Mouse (Mus musculus): ENCODE results near the gene Cilp.
"Not testable (repeated sequence)": the region's sequence is repeated elsewhere in the genome, so short reads cannot be mapped to it uniquely, and the experiment has no call there.

Cilp gene

GRCm38 (mm10) chr9:65247502-65248376 lies 17.2 kb upstream of the Cilp start:
- DNase-seq (ENCODE audit: low read depth, low spot score) = no peak

GRCm38 (mm10) chr9:65248377-65248690 lies 16.6 kb upstream of the Cilp start:
- DNase-seq (ENCODE audit: low read depth, low spot score) = no peak

- DNase-seq (ENCODE audit: low read depth, low spot score) = no peak
Observed at GRCm38 (mm10) chr9:65252026-65252425, 13.0 kb upstream of the Cilp start.

GRCm38 (mm10) chr9:65255906-65256600 lies 8.9 kb upstream of the Cilp start:
- no peak for DNase-seq (ENCODE audit: low read depth, low spot score)

- DNase-seq (ENCODE audit: low read depth, low spot score) = no peak
Observed at GRCm38 (mm10) chr9:65257218-65257910, 7.6 kb upstream of the Cilp start.

- no peak for DNase-seq (ENCODE audit: low read depth, low spot score)
Observed at GRCm38 (mm10) chr9:65259366-65259765, 5.6 kb upstream of the Cilp start.

GRCm38 (mm10) chr9:65261591-65262230 lies 3.3 kb upstream of the Cilp start:
- no peak for DNase-seq (ENCODE audit: low read depth, low spot score)

GRCm38 (mm10) chr9:65262641-65263120 lies 2.3 kb upstream of the Cilp start:
- no peak for DNase-seq (ENCODE audit: low read depth, low spot score)

- DNase-seq (ENCODE audit: low read depth, low spot score) = no peak
Observed at GRCm38 (mm10) chr9:65267742-65268515, 2.9 kb downstream of the Cilp start.

GRCm38 (mm10) chr9:65273048-65273809 lies 8.2 kb downstream of the Cilp start:
- DNase-seq (ENCODE audit: low read depth, low spot score) = no peak

GRCm38 (mm10) chr9:65273873-65274272 lies 8.9 kb downstream of the Cilp start:
- DNase-seq (ENCODE audit: low read depth, low spot score) = no peak

GRCm38 (mm10) chr9:65274851-65275250 lies 9.9 kb downstream of the Cilp start:
- not testable (repeated sequence) for DNase-seq (ENCODE audit: low read depth, low spot score)

GRCm38 (mm10) chr9:65275810-65276530 lies 11.0 kb downstream of the Cilp start:
- no peak for DNase-seq (ENCODE audit: low read depth, low spot score)

GRCm38 (mm10) chr9:65281536-65282151 lies 16.7 kb downstream of the Cilp start:
- no peak for DNase-seq (ENCODE audit: low read depth, low spot score)

- peak; percentile 46 for DNase-seq (ENCODE audit: low read depth, low spot score)
Observed at GRCm38 (mm10) chr9:65283301-65283700, 18.3 kb downstream of the Cilp start.

GRCm38 (mm10) chr9:65288252-65288651 lies 23.3 kb downstream of the Cilp start:
- DNase-seq (ENCODE audit: low read depth, low spot score) = not testable (repeated sequence)

- no peak for DNase-seq (ENCODE audit: low read depth, low spot score)
Observed at GRCm38 (mm10) chr9:65289988-65290387, 25.0 kb downstream of the Cilp start.

GRCm38 (mm10) chr9:65292421-65292820 lies 27.4 kb downstream of the Cilp start:
- DNase-seq (ENCODE audit: low read depth, low spot score) = no peak

GRCm38 (mm10) chr9:65293119-65293518 lies 28.1 kb downstream of the Cilp start:
- no peak for DNase-seq (ENCODE audit: low read depth, low spot score)
